Mouse (Mus musculus): ENCODE data around the gene Ccdc84. TPM values are rescaled to one million over a fixed set of nuclear protein-coding genes. Genes with fewer than 3 reads are reported as not detected.
"Not testable (repeated sequence)": the region's sequence is repeated elsewhere in the genome, so short reads cannot be mapped to it uniquely, and the experiment has no call there.

Gene Ccdc84
- polyA plus RNA-seq, 1 experiment from 2014 or later, result 35.7 TPM

DNA sequence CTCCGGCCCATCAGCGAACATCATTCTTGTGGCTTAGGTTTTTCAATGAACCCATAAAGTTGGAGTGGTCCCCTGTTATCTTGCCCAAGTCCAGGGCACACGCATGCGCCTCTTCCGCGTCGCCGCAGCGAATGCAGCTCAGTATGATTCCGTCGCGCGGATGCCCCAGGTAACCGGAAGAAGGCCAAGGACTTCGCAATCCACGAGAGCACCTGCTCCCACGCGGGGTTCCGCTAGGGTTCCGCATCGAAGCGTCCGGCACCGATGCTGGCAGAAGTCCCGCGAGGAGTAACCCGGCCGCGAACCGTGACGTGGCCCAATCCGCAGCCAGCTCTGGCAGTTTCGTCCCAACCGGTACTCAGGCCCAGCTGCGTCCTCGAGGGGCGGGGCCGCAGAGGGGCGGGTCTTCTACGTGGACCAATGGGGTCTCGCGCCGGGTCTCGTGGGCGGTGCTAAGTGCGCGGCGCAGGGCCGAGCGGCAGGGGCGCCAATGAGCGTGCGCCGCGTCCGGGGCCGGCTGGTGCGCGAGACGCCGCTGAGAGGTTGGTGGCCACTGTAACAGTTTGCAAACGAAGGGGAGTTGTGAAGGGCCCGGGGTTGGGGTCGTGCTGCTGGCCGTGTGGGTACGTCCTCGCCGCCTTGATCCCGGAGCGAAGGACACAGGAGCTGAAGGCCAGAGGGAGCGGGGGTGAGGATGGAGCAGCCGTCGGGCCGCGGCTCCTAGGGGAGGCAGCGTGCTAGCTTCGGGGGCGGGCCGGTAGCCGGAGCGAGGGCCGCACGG is 39.1 kb downstream of the Ccdc84 start, which contains the start of gene Hyou1:
Gene Hyou1, plus strand, starts transcription at position 437 of the 781 bp plus-strand sequence.
- peak within 1 kb of the TSS; percentile 97 for H3K4me2 ChIP-seq (ENCODE audit: low read length)
- H3K36me3 ChIP-seq (ENCODE audit: control insufficient read depth, insufficient read depth, low read length), result peaks cover 15% of the 10 kb centered on the region
- ATAC-seq, result peak; percentile 98
- WGBS, result under 1% methylated on average over 83 of the region's 83 CpGs
- no peaks in the 10 kb centered on the region for H3K27me3 ChIP-seq (ENCODE audit: control insufficient read depth, insufficient read depth, low read depth, low read length)
- peaks cover 17% of the 10 kb centered on the region for H3K4me1 ChIP-seq (ENCODE audit: control insufficient read depth, insufficient read depth, low read length)
- peak within 1 kb of the TSS; percentile 96 for H3K9ac ChIP-seq (ENCODE audit: low read depth, low read length)
- H3K4me3 ChIP-seq (ENCODE audit: low read depth, low read length), result peak within 1 kb of the TSS; percentile 96
- H3K9me3 ChIP-seq (replicated peaks; ENCODE audit: control insufficient read depth, low read length, poor library complexity, severe bottlenecking), result no peaks in the 10 kb centered on the region
- peak within 1 kb of the TSS; percentile 90 for H3K27ac ChIP-seq (ENCODE audit: low read length)

- H3K4me3 ChIP-seq (ENCODE audit: low read depth, low read length), result peak overlapping the region; percentile 96
- no peak for ATAC-seq
- no peaks in the 10 kb centered on the region for H3K9me3 ChIP-seq (replicated peaks; ENCODE audit: control insufficient read depth, low read length, poor library complexity, severe bottlenecking)
- WGBS, result 93% methylated on average over 5 of the region's 5 CpGs
- no peak overlapping the region for H3K27ac ChIP-seq (ENCODE audit: low read length)
- no peaks in the 10 kb centered on the region for H3K27me3 ChIP-seq (ENCODE audit: control insufficient read depth, insufficient read depth, low read depth, low read length)
- peaks cover 17% of the 10 kb centered on the region for H3K4me1 ChIP-seq (ENCODE audit: control insufficient read depth, insufficient read depth, low read length)
- peaks cover 7% of the 10 kb centered on the region; the same call in 1 of the 2 replicates for H3K36me3 ChIP-seq (ENCODE audit: control insufficient read depth, insufficient read depth, low read length)
- H3K9ac ChIP-seq (ENCODE audit: low read depth, low read length), result peak overlapping the region; percentile 96
- peak overlapping the region; percentile 71 for H3K4me2 ChIP-seq (ENCODE audit: low read length)
Measured at GRCm38 (mm10) chr9:44378153-44378730, 40.1 kb downstream of the Ccdc84 start.

- not testable (repeated sequence) for H3K9me3 ChIP-seq (replicated peaks; ENCODE audit: control insufficient read depth, low read length, poor library complexity, severe bottlenecking); H3K27me3 ChIP-seq (ENCODE audit: control insufficient read depth, insufficient read depth, low read depth, low read length); H3K4me2 ChIP-seq (ENCODE audit: low read length); H3K36me3 ChIP-seq (ENCODE audit: control insufficient read depth, insufficient read depth, low read length); H3K9ac ChIP-seq (ENCODE audit: low read depth, low read length); H3K4me3 ChIP-seq (ENCODE audit: low read depth, low read length); ATAC-seq; H3K27ac ChIP-seq (ENCODE audit: low read length)
- WGBS, result 87% methylated on average over 2 of the region's 2 CpGs
- H3K4me1 ChIP-seq (ENCODE audit: control insufficient read depth, insufficient read depth, low read length), result peaks cover 17% of the 10 kb centered on the region
Measured at GRCm38 (mm10) chr9:44377335-44377734, 41.0 kb downstream of the Ccdc84 start.

DNA sequence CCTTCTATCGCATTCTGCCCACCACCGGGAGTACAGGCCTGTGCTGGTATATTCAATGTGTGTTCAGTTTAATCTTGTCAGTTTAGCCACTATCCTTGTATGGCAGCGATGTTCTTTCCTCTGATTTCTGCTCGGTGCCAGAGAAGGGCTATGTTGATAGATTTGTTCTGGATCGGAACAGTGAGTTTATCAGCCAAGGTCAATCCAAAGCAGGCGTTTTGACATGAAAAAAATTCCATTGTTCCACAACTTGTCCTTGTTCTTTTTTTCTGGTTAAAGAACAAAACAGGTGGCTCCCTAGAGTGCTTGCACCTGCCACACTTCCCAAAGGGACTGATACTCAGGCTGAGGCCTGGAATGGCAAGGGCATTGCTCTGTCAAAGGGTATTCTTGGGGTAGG is 42.2 kb downstream of the Ccdc84 start:
- ATAC-seq, result no peak
- Histone ChIP-seq H3K9me3 (replicated peaks; ENCODE audit: control insufficient read depth, low read length, poor library complexity, severe bottlenecking) (no peaks in the 10 kb centered on the region), H3K4me1 (ENCODE audit: control insufficient read depth, insufficient read depth, low read length) (peaks cover 17% of the 10 kb centered on the region), H3K4me2 (ENCODE audit: low read length) (no peak overlapping the region), H3K27me3 (ENCODE audit: control insufficient read depth, insufficient read depth, low read depth, low read length) (no peaks in the 10 kb centered on the region), H3K27ac (ENCODE audit: low read length) (no peak overlapping the region), H3K36me3 (ENCODE audit: control insufficient read depth, insufficient read depth, low read length) (no peaks in the 10 kb centered on the region), H3K4me3 (ENCODE audit: low read depth, low read length) (no peak overlapping the region), H3K9ac (ENCODE audit: low read depth, low read length) (no peak overlapping the region)
- 91% methylated on average over 6 of the region's 6 CpGs for WGBS

GRCm38 (mm10) chr9:44373386-44373785 is 45.0 kb downstream of the Ccdc84 start:
- Histone ChIP-seq H3K4me3 (ENCODE audit: low read depth, low read length) (no peak overlapping the region), H3K9me3 (replicated peaks; ENCODE audit: control insufficient read depth, low read length, poor library complexity, severe bottlenecking) (no peaks in the 10 kb centered on the region), H3K27ac (ENCODE audit: low read length) (no peak overlapping the region), H3K9ac (ENCODE audit: low read depth, low read length) (no peak overlapping the region), H3K36me3 (ENCODE audit: control insufficient read depth, insufficient read depth, low read length) (no peaks in the 10 kb centered on the region), H3K4me1 (ENCODE audit: control insufficient read depth, insufficient read depth, low read length) (peaks cover 3% of the 10 kb centered on the region), H3K4me2 (ENCODE audit: low read length) (no peak overlapping the region), H3K27me3 (ENCODE audit: control insufficient read depth, insufficient read depth, low read depth, low read length) (no peaks in the 10 kb centered on the region)
- ATAC-seq, result no peak

- Histone ChIP-seq H3K9ac (ENCODE audit: low read depth, low read length) (no peak overlapping the region), H3K27me3 (ENCODE audit: control insufficient read depth, insufficient read depth, low read depth, low read length) (no peaks in the 10 kb centered on the region), H3K4me3 (ENCODE audit: low read depth, low read length) (no peak overlapping the region), H3K4me2 (ENCODE audit: low read length) (no peak overlapping the region), H3K27ac (ENCODE audit: low read length) (no peak overlapping the region), H3K36me3 (ENCODE audit: control insufficient read depth, insufficient read depth, low read length) (no peaks in the 10 kb centered on the region), H3K9me3 (replicated peaks; ENCODE audit: control insufficient read depth, low read length, poor library complexity, severe bottlenecking) (no peaks in the 10 kb centered on the region), H3K4me1 (ENCODE audit: control insufficient read depth, insufficient read depth, low read length) (peaks cover 8% of the 10 kb centered on the region)
- WGBS, result 62% methylated on average over 3 of the region's 3 CpGs
- no peak for ATAC-seq
Measured at GRCm38 (mm10) chr9:44364480-44364879, 53.9 kb downstream of the Ccdc84 start.

- H3K9ac ChIP-seq (ENCODE audit: low read depth, low read length), result peak overlapping the region; percentile 93
- not testable (repeated sequence) for H3K36me3 ChIP-seq (ENCODE audit: control insufficient read depth, insufficient read depth, low read length); H3K4me1 ChIP-seq (ENCODE audit: control insufficient read depth, insufficient read depth, low read length); H3K9me3 ChIP-seq (replicated peaks; ENCODE audit: control insufficient read depth, low read length, poor library complexity, severe bottlenecking); H3K27me3 ChIP-seq (ENCODE audit: control insufficient read depth, insufficient read depth, low read depth, low read length)
- peak overlapping the region; percentile 83 for H3K27ac ChIP-seq (ENCODE audit: low read length)
- ATAC-seq, result peak; percentile 72; the same call in 1 of the 2 replicates
- WGBS, result 44% methylated on average over 4 of the region's 4 CpGs
- peak overlapping the region; percentile 94 for H3K4me3 ChIP-seq (ENCODE audit: low read depth, low read length)
- H3K4me2 ChIP-seq (ENCODE audit: low read length), result peak overlapping the region; percentile 96
Measured at GRCm38 (mm10) chr9:44361931-44362330, 56.4 kb downstream of the Ccdc84 start.

DNA sequence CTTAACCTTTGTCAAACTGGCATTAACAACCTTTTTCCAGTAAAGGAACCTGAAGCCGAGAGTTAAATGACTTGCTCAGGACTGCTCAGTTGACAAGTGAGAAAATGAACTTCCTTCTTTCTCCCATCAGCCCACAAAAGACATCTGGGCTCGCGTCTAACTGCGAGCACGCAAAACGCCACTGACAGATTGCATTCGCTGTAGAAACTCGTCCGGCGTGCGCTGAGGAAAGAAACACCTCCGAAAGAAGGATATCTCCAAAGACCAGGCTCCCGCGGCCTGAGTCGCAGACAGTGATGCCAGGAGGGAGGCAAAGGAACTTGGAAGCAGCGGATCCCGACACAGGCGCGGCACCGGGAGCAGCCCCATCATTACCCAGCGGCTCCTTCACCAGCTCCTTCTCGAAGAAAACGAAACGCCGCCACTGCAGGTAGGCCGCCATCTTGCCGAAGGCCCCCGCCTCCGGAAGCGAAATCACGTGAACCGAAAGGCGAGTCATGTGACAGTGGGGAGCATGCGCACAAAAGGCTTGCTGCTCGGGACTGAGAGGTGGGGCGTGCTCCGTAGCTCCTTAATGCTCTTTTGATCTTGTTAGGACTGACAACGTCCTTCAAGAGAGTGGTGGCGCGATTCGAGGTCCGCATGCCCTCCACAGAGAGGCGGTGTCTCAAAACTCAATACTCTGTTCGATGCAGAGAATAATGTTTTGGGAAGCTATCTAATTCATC is 57.0 kb downstream of the Ccdc84 start, which contains the start of gene Vps11:
Gene Vps11, minus strand, starts transcription at position 481 of the 728 bp plus-strand sequence.
- Histone ChIP-seq H3K27ac (ENCODE audit: low read length) (peak within 1 kb of the TSS; percentile 83), H3K4me3 (ENCODE audit: low read depth, low read length) (peak within 1 kb of the TSS; percentile 94), H3K9ac (ENCODE audit: low read depth, low read length) (peak within 1 kb of the TSS; percentile 93), H3K9me3 (replicated peaks; ENCODE audit: control insufficient read depth, low read length, poor library complexity, severe bottlenecking) (no peaks in the 10 kb centered on the region), H3K36me3 (ENCODE audit: control insufficient read depth, insufficient read depth, low read length) (peaks cover 14% of the 10 kb centered on the region), H3K4me2 (ENCODE audit: low read length) (peak within 1 kb of the TSS; percentile 96), H3K27me3 (ENCODE audit: control insufficient read depth, insufficient read depth, low read depth, low read length) (no peaks in the 10 kb centered on the region), H3K4me1 (ENCODE audit: control insufficient read depth, insufficient read depth, low read length) (peaks cover 8% of the 10 kb centered on the region)
- peak; percentile 93 for ATAC-seq
- under 1% methylated on average over 44 of the region's 44 CpGs for WGBS
